Mouse (Mus musculus) kidney, embryonic 15.5 days (tissue): Measurements from ENCODE around the gene Oprd1. TPM values are rescaled to one million over a fixed set of nuclear protein-coding genes. Genes with fewer than 3 reads are reported as not detected.

ENCODE experiments used
- ATAC-seq: fragments of 200-750 bp; cut with Nextera tagmentation; replicated peaks from 2 replicates; pipeline ENCODE4 v1.8.0; 2017; ENCODE audit warnings: moderate TSS enrichment; ENCODE audit not compliant: low FRiP score
- H3K27ac ChIP-seq: fragments of 300-500 bp; sonication (generic); 2 replicates; pipeline ENCODE4 v1.5.1; 2015; ENCODE audit warnings: mild to moderate bottlenecking, inconsistent platforms
- H3K27me3 ChIP-seq: fragments of 300-500 bp; sonication (generic); 2 replicates; pipeline ENCODE4 v1.6.1; 2015; ENCODE audit warnings: inconsistent platforms
- H3K36me3 ChIP-seq: fragments of 300-500 bp; sonication (generic); 2 replicates; pipeline ENCODE4 v1.6.1; 2015; ENCODE audit warnings: inconsistent platforms
- H3K4me1 ChIP-seq: fragments of 300-500 bp; sonication (generic); 2 replicates; pipeline ENCODE4 v1.6.1; 2015; ENCODE audit warnings: inconsistent platforms
- H3K4me2 ChIP-seq: fragments of 300-500 bp; sonication (generic); 2 replicates; pipeline ENCODE4 v1.6.1; 2015; ENCODE audit warnings: moderate library complexity, mild to moderate bottlenecking, inconsistent platforms
- H3K4me3 ChIP-seq: fragments of 300-500 bp; sonication (generic); replicated peaks from 2 replicates; pipeline ENCODE4 v1.5.1; 2015; ENCODE audit warnings: mild to moderate bottlenecking, inconsistent platforms
- H3K9ac ChIP-seq: fragments of 300-500 bp; sonication (generic); 2 replicates; pipeline ENCODE4 v1.6.1; 2015; ENCODE audit warnings: mild to moderate bottlenecking, inconsistent platforms
- H3K9me3 ChIP-seq: fragments of 300-500 bp; sonication (generic); replicated peaks from 2 replicates; pipeline ENCODE4 v1.6.1; 2016; ENCODE audit warnings: inconsistent platforms
- WGBS: fragments of 180-500 bp; shearing (Covaris S2); methylation state at CpG from one replicate; pipeline ENCODE4 v1.1.7; 2015; ENCODE audit warnings: mixed read lengths; 5-methylcytosine and 5-hydroxymethylcytosine counted together
- polyA plus RNA-seq: library from polyadenylated mRNA; unstranded; fragments of >200 nt; fragmentation: Nextera tagmentation; extraction: Ambion mirVana; gene quantifications from 2 replicates; pipeline ENCODE4 v1.2.1, GENCODE M21; 2015

Gene Oprd1
- polyA plus RNA-seq: 0.23 and 0.41 TPM in 2 replicates

DNA sequence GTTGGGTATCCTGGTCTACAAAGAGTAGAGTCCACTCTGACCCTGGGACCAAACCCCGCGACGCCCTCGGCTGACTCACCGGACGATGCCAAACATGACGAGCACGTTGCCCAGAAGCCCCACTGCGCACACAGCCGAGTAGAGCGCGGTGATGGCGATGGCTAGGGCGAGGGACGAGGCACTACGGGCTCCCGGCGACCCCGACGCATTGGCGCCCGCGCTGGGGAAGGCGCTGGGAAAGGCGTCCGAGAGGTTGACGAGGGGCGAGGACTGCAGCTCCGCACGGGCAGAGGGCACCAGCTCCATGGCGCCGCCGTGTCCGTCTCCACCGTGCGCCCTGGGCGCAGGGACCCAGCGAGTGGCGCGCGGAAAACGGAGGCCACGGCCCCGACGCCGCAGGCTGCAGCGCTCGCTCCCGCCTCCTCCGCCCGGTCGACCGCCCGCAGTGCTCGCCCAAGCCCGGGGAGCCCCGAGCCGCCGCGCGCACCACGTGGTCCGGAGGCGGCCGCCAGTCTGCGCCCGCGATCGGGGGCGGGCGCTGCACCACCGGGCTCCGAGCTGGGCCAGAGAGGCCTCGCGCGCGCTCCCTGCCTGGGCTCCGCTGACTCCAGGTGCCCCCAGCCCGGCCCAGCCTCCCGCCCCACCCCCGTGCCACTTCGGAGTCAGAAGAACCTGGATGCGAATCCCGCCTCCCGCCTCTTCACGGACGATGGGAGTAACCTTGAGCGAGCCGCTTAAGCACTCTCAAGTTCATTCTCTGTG, at the start of gene Oprd1:
TSS of gene Oprd1 (minus strand) at position 407 of the 762 bp plus-strand sequence.
- Histone ChIP-seq H3K4me1 (peaks cover 17% of the 10 kb centered on the region), H3K27me3 (peaks cover 58% of the 10 kb centered on the region), H3K27ac (no peak within 1 kb of the TSS), H3K4me3 (peak within 1 kb of the TSS; percentile 53), H3K9ac (peak within 1 kb of the TSS; percentile 31), H3K4me2 (peak within 1 kb of the TSS; percentile 91), H3K9me3 (no peaks in the 10 kb centered on the region), H3K36me3 (no peaks in the 10 kb centered on the region)
- WGBS: 1% methylated on average over 80 of the region's 89 CpGs
- 0 out of 2 replicates have a peak, but pooled peaks have one; percentile 54 for ATAC-seq

DNA sequence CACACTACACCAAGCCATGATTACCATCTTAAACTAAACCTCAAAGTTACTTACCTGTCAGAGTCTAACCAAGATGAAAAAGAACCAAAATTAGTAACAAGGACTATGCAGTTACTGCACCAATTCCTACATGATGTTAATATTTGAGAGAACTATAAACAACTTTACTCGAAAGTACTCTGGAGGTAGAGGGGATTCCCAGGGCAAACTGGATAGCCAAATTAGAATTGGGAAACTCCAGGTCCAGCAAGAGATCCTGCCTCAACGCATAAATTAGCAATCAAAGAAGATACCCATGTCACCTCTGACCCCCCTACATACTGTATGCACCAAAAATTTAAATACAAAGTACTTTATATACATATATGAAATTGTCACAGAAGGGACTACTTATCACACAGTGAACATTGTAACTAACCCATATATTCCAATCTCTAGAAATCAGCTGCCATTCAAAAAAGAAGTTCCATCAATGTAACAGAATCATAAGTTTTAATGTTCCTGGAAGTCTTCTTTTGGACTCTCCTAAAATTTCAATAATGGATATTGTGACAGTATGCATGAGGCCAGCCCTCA, 43.6 kb upstream of the Oprd1 start:
- Histone ChIP-seq H3K4me1 (no peaks in the 10 kb centered on the region), H3K4me3 (no peak overlapping the region), H3K36me3 (peaks cover 75% of the 10 kb centered on the region), H3K9me3 (no peaks in the 10 kb centered on the region), H3K27me3 (no peaks in the 10 kb centered on the region), H3K9ac (no peak overlapping the region), H3K27ac (no peak overlapping the region), H3K4me2 (no peak overlapping the region)
- WGBS: 98% methylated on average over 2 of the region's 2 CpGs
- no peak for ATAC-seq

DNA sequence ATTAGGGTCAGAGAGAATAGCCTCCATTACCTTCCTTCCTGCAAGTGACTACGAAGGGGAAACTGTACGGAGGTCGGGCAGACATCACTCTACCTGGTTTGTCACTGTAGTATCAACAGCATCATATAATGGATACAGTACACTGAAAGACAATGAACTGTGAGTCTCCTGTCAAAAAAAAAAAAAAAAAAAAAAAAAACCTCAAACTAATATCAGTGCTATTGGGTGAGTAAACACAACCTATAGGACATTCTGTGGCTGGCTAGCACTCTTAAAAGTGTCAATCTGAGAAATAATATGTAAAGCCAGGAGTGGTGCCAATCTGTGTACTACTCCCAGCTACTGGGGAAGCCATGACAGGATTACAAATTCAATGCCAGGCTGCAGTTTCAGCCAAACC, 38.9 kb upstream of the Oprd1 start:
- no peak overlapping the region for H3K27ac ChIP-seq
- no peak overlapping the region for H3K9ac ChIP-seq
- ATAC-seq: no peak
- H3K4me2 ChIP-seq: no peak overlapping the region
- peaks cover 66% of the 10 kb centered on the region for H3K36me3 ChIP-seq
- no peak overlapping the region for H3K4me3 ChIP-seq
- WGBS: 90% methylated on average over 3 of the region's 3 CpGs
- no peaks in the 10 kb centered on the region for H3K9me3 ChIP-seq
- peaks cover 16% of the 10 kb centered on the region for H3K4me1 ChIP-seq
- no peaks in the 10 kb centered on the region for H3K27me3 ChIP-seq

DNA sequence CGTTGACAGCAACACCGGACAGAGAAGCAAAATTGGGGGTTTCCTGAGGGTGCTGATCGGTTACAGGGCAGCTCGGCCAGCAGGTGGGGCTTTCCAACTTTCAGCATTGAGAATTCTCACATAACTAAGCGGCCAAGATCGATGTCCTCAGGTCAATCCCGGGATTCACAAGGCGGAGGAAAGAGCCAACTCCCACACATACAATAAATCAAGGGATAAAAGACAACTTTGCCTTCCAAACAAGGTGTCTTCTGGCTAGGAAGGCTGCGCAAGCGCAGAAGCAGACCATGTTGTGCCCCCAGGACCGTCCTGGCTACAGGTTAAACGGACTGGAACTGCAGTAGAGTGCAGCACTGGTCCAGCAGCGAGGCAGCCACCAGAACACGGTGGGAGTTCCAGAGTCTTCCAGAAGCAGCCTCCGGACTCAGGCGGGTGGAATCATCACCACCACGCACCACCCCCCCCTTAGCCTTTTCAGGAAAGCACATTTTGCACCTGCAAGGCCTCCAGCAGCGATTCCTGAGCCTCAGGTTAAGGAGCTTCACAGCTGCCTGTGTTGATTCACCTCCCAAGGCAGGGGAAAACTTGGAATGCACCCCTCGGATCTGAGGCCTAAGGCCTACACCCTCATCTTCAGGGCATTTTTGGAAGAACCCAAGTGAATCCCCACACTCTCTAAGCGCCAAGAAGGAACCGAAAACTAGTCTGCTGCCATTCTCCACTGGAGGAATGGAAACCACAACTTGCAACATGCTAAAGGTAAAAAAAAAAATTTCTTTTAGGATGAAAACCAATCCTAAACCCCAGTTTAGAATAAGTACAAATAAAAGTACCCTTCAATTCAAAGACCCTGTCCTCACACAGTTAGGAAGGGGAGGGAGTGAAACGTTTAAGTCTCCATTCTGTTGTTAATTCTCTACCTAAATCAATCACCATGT, 37.7 kb upstream of the Oprd1 start:
- Histone ChIP-seq H3K4me2 (peak overlapping the region; percentile 27; the same call in 1 of the 2 replicates), H3K9me3 (no peaks in the 10 kb centered on the region), H3K4me3 (no peak overlapping the region), H3K36me3 (peaks cover 56% of the 10 kb centered on the region), H3K27me3 (no peaks in the 10 kb centered on the region), H3K27ac (peak overlapping the region; percentile 71), H3K9ac (no peak overlapping the region), H3K4me1 (peaks cover 16% of the 10 kb centered on the region)
- peak; percentile 78 for ATAC-seq
- 38% methylated on average over 22 of the region's 22 CpGs for whole genome bisulfite sequencing

DNA sequence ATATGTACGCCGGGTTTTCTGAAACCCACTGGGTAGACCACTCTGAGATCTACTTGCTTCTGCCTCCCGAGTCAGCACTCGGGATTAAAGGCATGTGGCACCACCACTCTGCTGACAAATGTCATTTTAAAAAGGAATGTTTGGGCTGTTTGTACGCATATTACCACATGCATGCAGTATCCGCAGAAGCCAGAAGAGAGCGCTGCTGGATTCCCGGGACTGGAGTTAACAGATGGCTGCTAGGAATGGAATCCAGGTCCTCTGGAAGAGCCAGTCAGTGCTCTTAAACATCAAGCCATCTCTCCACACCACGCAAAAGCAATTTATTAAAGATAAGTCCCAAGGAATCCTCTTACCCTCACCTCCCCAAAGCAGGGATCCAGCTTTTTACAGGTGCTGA, 36.4 kb upstream of the Oprd1 start:
- Histone ChIP-seq H3K27me3 (no peaks in the 10 kb centered on the region), H3K4me3 (no peak overlapping the region), H3K9me3 (no peaks in the 10 kb centered on the region), H3K4me2 (no peak overlapping the region), H3K36me3 (peaks cover 49% of the 10 kb centered on the region), H3K9ac (no peak overlapping the region), H3K27ac (no peak overlapping the region), H3K4me1 (peaks cover 16% of the 10 kb centered on the region)
- WGBS: 80% methylated on average over 9 of the region's 9 CpGs
- no peak for ATAC-seq

DNA sequence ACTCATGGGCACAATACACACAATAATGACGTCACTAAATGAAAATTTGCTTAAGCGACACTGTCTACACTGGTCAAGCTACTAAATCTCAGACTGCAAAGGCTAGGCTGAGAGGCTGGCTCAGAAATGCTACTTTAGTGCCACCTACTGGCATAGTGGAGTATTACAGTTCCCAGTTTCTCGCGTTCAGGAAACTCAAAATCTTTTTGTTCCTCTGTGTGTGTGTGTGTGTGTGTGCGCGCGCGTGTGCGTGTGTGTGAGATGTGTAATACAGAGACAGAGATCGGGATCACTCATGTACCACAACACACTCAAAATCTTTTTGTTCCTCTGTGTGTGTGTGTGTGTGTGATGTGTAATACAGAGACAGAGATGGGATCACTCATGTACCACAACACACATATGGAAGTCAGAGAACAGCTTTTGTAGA, 34.4 kb upstream of the Oprd1 start:
- peak; percentile 77; the same call in 1 of the 2 replicates for ATAC-seq
- H3K36me3 ChIP-seq: peaks cover 30% of the 10 kb centered on the region
- H3K4me3 ChIP-seq: no peak overlapping the region
- no peaks in the 10 kb centered on the region for H3K27me3 ChIP-seq
- peaks cover 16% of the 10 kb centered on the region for H3K4me1 ChIP-seq
- no peak overlapping the region for H3K9ac ChIP-seq
- H3K4me2 ChIP-seq: no peak overlapping the region
- no peak overlapping the region for H3K27ac ChIP-seq
- WGBS: 10% methylated on average over 10 of the region's 10 CpGs
- no peaks in the 10 kb centered on the region for H3K9me3 ChIP-seq

DNA sequence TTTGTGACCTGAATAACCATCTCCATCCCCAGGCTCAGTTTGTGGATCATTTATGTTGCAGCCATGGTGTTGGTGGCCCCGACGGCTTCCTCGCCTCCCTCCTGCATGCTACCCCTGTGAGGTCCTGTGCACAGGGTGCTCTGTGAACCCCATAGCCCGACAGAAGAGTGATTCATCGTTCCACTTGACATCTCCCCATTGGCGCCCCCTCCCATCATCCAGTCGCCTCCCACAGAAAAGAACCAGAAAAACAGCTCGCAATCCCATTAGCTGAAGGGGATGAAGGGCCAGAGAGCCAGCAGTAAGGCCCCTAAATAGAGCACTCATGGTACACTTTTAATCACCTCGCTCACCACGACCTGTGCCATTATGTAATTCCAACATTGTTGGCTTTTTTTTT, 32.2 kb upstream of the Oprd1 start:
- Histone ChIP-seq H3K27me3 (no peaks in the 10 kb centered on the region), H3K4me2 (no peak overlapping the region), H3K27ac (no peak overlapping the region), H3K9me3 (no peaks in the 10 kb centered on the region), H3K36me3 (peaks cover 9% of the 10 kb centered on the region; the same call in 1 of the 2 replicates), H3K4me1 (peaks cover 4% of the 10 kb centered on the region), H3K9ac (no peak overlapping the region), H3K4me3 (no peak overlapping the region)
- ATAC-seq: no peak
- WGBS: 51% methylated on average over 10 of the region's 10 CpGs

DNA sequence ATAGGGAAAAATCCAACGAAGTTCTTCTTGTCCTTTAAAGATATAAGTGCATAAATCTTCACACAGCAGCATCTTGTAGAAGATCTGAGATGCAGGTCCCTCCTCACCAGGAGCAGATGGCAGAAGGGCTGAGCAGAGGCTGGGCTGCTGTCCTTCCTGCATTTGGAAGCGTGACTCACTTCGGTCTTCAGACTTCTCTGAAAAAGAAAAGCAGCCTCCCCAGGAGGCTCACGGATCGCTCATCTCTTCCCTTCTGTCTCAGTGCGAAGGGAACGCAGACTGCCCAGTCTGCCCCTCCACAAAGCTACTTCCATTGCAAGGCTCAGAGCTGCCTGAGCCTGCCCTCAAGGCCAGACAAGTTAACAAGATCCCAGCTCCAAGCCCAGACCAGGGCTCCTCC, 26.6 kb upstream of the Oprd1 start:
- no peaks in the 10 kb centered on the region for H3K27me3 ChIP-seq
- H3K4me1 ChIP-seq: peaks cover 7% of the 10 kb centered on the region
- no peak overlapping the region for H3K4me3 ChIP-seq
- H3K4me2 ChIP-seq: no peak overlapping the region
- ATAC-seq: no peak
- no peaks in the 10 kb centered on the region for H3K36me3 ChIP-seq
- H3K9ac ChIP-seq: no peak overlapping the region
- WGBS: 23% methylated on average over 7 of the region's 7 CpGs
- H3K9me3 ChIP-seq: no peaks in the 10 kb centered on the region
- no peak overlapping the region for H3K27ac ChIP-seq

DNA sequence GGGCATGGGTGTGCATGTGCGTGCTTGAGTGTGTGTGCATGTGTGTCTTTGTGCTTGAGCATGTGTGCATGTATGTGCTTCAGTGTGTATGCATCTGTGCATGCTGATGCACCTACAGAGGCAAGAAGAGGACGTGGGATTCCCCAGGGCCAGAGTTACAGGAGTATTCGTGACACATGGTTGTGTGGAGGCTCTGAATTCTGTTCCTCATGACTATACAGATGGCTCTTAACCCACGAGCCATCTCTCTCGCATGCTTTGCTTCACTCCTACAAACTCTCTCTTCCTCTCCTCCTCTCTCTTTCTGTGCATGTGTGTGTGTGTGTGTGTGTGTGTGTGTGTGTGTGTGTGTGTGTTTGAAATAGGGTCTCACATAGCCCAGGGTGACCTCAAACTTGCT, 25.5 kb upstream of the Oprd1 start:
- Histone ChIP-seq H3K9me3 (no peaks in the 10 kb centered on the region), H3K27ac (no peak overlapping the region), H3K27me3 (no peaks in the 10 kb centered on the region), H3K9ac (no peak overlapping the region), H3K4me2 (no peak overlapping the region), H3K4me1 (peaks cover 12% of the 10 kb centered on the region), H3K36me3 (no peaks in the 10 kb centered on the region), H3K4me3 (no peak overlapping the region)
- WGBS: 74% methylated on average over 5 of the region's 5 CpGs
- no peak for ATAC-seq

DNA sequence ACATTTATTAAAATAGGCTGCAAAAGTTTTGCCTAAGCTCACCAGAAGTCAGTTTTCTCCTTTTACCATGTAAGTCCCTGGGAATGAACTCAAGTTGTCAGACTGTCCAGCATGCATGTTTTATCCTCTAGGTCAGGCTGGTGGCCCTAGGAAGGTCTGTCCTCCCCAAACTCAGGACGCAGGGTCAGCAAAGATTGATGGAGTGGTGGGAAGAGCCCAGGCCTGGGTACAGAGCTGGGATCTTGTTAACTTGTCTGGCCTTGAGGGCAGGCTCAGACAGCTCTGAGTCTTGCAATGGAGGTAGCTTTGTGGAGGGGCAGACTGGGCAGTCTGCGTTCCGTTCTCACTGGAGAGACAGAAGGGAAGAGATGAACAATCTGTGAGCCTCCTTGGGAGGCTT, 25.0 kb upstream of the Oprd1 start:
- 60% methylated on average over 3 of the region's 3 CpGs for WGBS
- ATAC-seq: no peak
- Histone ChIP-seq H3K36me3 (no peaks in the 10 kb centered on the region), H3K4me3 (no peak overlapping the region), H3K9me3 (no peaks in the 10 kb centered on the region), H3K4me2 (no peak overlapping the region), H3K9ac (no peak overlapping the region), H3K27me3 (no peaks in the 10 kb centered on the region), H3K27ac (no peak overlapping the region), H3K4me1 (peaks cover 12% of the 10 kb centered on the region)

DNA sequence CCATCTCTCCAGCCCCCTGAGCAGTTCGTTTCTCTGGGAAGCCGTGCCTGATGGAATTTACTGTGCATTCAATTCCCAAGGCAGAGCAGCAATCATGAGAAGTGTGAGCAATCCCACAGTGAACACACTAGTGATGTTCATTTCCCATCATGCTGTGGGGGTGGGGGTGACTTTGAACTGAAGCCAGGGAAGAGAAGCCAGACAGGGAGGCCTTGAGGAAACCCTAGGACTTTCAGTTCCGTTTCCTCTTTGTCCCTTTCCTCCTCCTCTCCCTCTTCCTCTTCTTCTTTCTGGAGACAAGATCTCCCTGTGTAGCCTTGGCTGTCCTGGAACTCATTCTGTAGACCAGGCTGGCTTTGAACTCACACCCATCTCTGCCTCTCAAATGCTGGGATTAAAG, 23.1 kb upstream of the Oprd1 start:
- no peak overlapping the region for H3K9ac ChIP-seq
- no peak overlapping the region for H3K27ac ChIP-seq
- ATAC-seq: no peak
- 87% methylated on average over 3 of the region's 3 CpGs for WGBS
- no peak overlapping the region for H3K4me3 ChIP-seq
- H3K9me3 ChIP-seq: no peaks in the 10 kb centered on the region
- H3K27me3 ChIP-seq: no peaks in the 10 kb centered on the region
- no peak overlapping the region for H3K4me2 ChIP-seq
- peaks cover 12% of the 10 kb centered on the region for H3K4me1 ChIP-seq
- H3K36me3 ChIP-seq: no peaks in the 10 kb centered on the region
